Mouse (Mus musculus) cerebellum, adult 2 months (tissue): ENCODE measurements at regions not wholly inside any gene's neighbourhood (a gene's known extent, or its start where the extent isn't known, plus 50 kb on each side); places are given as distances from the start of the nearest gene placed in this dataset.

ENCODE experiments used
- DNase-seq, 2 experiments: peaks; one replicate each; pipeline ENCODE4 v3.0.0; 2021
- H3K27ac ChIP-seq: fragments of 200-500 bp; 2 replicates; pipeline ENCODE4 v1.5.1; 2012; ENCODE audit warnings: low read length, control low read depth, inconsistent platforms; ENCODE audit not compliant: insufficient read depth
- H3K27me3 ChIP-seq: fragments of 200-500 bp; 2 replicates; pipeline ENCODE4 v1.6.1; 2012; ENCODE audit warnings: inconsistent platforms, mild to moderate bottlenecking, low read length, moderate library complexity; ENCODE audit not compliant: control insufficient read depth, insufficient read depth
- H3K4me1 ChIP-seq: fragments of 200-500 bp; 2 replicates; pipeline ENCODE4 v1.6.1; 2011; ENCODE audit warnings: low read length; ENCODE audit not compliant: control insufficient read depth, insufficient read depth
- H3K4me3 ChIP-seq: fragments of 200-500 bp; replicated peaks from 2 replicates; pipeline ENCODE3; 2011; ENCODE audit warnings: mild to moderate bottlenecking, low read depth, low read length, control low read depth; ENCODE audit not compliant: insufficient read depth
- CTCF ChIP-seq: fragments of 200-500 bp; IDR thresholded peaks from 2 replicates; pipeline ENCODE4 v1.5.1; 2011; ENCODE audit warnings: low read depth, mild to moderate bottlenecking, control low read depth, low read length, moderate library complexity, borderline replicate concordance; ENCODE audit not compliant: insufficient read depth
- POLR2A ChIP-seq: fragments of 200-500 bp; IDR thresholded peaks from 2 replicates; pipeline ENCODE4 v1.6.1; 2011; ENCODE audit warnings: low read length, control low read depth, borderline replicate concordance; ENCODE audit not compliant: insufficient read depth
- WGBS: fragments of 180-500 bp; shearing (Covaris S2); methylation state at CpG from one replicate; pipeline ENCODE4 v1.1.7; 2018; 5-methylcytosine and 5-hydroxymethylcytosine counted together

- WGBS, result 13% methylated on average over 6 of the region's 6 CpGs
- H3K27ac ChIP-seq, result no peak overlapping the region
- TF ChIP-seq POLR2A (no peak), CTCF (no peak)
- no peak for DNase-seq
- no peaks in the 10 kb centered on the region for H3K27me3 ChIP-seq
- no peaks in the 10 kb centered on the region for H3K4me1 ChIP-seq
- no peak overlapping the region for H3K4me3 ChIP-seq
Observed at GRCm38 (mm10) chr7:119236343-119236742, 51.9 kb upstream of the Gpr139 start.
